Mouse (Mus musculus): ENCODE results near the gene Lrp6. TPM values are rescaled to one million over a fixed set of nuclear protein-coding genes. Genes with fewer than 3 reads are reported as not detected.

The Lrp6 gene
- polyA plus RNA-seq, 1 experiment from 2014 or later, result 14.6 TPM

- no peaks in the 10 kb centered on the region for H3K27me3 ChIP-seq (replicated peaks)
- H3K27ac ChIP-seq (replicated peaks), result no peak overlapping the region; the same call in 1 of the 2 replicates
- ATAC-seq (ENCODE audit: low FRiP score), result no peak
- no peaks in the 10 kb centered on the region for H3K36me3 ChIP-seq
- H3K4me1 ChIP-seq, result peaks cover 14% of the 10 kb centered on the region
- H3K4me3 ChIP-seq (replicated peaks), result no peak overlapping the region
- no peaks in the 10 kb centered on the region for H3K9me3 ChIP-seq (replicated peaks)
- no peak overlapping the region for H3K9ac ChIP-seq (replicated peaks)
- no peak overlapping the region for H3K4me2 ChIP-seq
- 39% methylated on average over 6 of the region's 6 CpGs for WGBS
Observed at GRCm38 (mm10) chr6:134527596-134528128, 39.1 kb downstream of the Lrp6 start.

DNA sequence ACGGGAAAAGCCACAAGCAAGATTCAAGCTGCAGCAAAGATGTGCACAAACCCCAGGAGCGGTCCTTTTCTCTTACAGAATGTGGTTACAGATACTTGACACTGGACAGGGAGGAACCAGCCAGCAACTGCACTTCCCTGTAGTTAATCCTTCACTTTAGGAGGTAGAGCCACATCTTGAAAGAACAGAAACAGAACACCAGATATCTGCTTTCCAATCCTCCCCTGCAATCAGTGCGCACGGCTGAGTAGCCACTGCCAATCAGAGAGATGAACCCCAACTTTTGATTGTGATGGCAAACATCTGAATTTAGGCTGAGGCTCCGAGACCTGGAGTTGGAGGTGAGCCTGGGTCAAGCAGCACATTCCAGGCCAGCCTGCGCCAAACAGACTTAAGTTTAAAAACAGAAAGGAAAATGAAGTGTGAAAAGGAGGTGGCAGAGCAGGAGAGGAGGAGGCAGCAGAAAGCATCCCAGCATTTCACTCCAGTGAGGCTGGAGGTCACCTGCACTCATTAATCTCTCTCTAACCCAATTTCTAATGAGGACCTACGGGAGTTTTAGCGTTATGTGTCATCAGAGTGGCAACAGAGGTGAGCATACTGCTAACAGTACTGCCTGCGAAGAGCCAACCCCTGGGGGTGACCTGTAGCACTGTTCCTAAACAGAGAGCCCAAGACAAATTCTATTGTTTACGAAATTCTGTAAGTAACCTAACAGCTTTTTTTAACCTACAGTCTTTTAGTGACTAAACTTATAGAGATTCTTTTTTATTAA, 39.8 kb downstream of the Lrp6 start:
- no peak overlapping the region for H3K9ac ChIP-seq (replicated peaks)
- H3K36me3 ChIP-seq, result no peaks in the 10 kb centered on the region
- no peak overlapping the region for H3K4me2 ChIP-seq
- peaks cover 14% of the 10 kb centered on the region for H3K4me1 ChIP-seq
- H3K27ac ChIP-seq (replicated peaks), result no peak overlapping the region
- H3K4me3 ChIP-seq (replicated peaks), result no peak overlapping the region
- 79% methylated on average over 10 of the region's 10 CpGs for WGBS
- no peaks in the 10 kb centered on the region for H3K9me3 ChIP-seq (replicated peaks)
- ATAC-seq (ENCODE audit: low FRiP score), result no peak
- no peaks in the 10 kb centered on the region for H3K27me3 ChIP-seq (replicated peaks)

DNA sequence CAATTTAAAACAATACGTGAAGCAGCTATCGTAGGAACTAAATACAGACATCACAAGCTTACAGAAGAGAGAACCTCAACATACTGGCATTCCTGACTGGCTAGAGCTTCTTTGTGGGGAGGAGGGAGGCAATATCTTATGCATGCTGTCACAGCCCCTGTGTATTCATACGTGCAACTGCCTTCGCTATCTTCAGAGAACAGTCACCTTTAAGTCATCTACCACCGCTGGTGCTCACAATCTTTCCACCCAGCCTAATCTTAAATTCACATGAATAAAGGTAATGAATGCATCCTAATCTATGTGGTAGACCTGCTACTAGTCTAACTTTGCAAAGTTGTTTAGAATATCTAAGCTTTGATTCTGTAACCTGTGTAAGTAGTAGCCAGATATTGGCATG, 40.5 kb downstream of the Lrp6 start:
- Histone ChIP-seq H3K9ac (replicated peaks) (no peak overlapping the region), H3K27ac (replicated peaks) (no peak overlapping the region), H3K27me3 (replicated peaks) (no peaks in the 10 kb centered on the region), H3K4me3 (replicated peaks) (no peak overlapping the region), H3K9me3 (replicated peaks) (no peaks in the 10 kb centered on the region), H3K4me1 (peaks cover 20% of the 10 kb centered on the region), H3K4me2 (no peak overlapping the region), H3K36me3 (no peaks in the 10 kb centered on the region)
- ATAC-seq (ENCODE audit: low FRiP score), result no peak
- WGBS, result 81% methylated on average over 5 of the region's 5 CpGs

DNA sequence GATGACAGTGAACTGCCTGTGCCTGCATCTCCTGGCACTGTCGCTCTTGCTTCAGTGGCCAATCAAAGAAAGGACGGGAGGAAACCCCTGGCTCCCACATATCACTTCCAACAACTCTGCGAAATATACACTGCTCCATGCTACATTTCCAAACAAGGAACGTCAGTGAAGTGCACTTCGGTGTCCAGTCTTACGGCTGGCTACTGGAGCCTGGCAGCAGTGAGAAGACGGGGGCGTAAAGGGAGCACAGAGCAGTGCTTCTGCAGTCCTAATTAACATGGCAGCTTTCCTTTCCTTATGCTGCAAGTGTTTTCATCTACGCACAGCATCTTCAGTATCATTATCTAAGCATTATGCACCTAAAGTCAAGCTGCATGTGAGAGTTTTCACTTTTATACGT, 45.4 kb downstream of the Lrp6 start:
- Histone ChIP-seq H3K9ac (replicated peaks) (no peak overlapping the region), H3K36me3 (no peaks in the 10 kb centered on the region), H3K27me3 (replicated peaks) (no peaks in the 10 kb centered on the region), H3K4me2 (peak overlapping the region; percentile 34), H3K27ac (replicated peaks) (peak overlapping the region; percentile 43), H3K9me3 (replicated peaks) (no peaks in the 10 kb centered on the region), H3K4me3 (replicated peaks) (no peak overlapping the region), H3K4me1 (peaks cover 24% of the 10 kb centered on the region)
- peak; percentile 36; the same call in 1 of the 2 replicates for ATAC-seq (ENCODE audit: low FRiP score)
- WGBS, result 38% methylated on average over 10 of the region's 10 CpGs

GRCm38 (mm10) chr6:134520821-134521220, 45.9 kb downstream of the Lrp6 start:
- Histone ChIP-seq H3K27ac (replicated peaks) (no peak overlapping the region), H3K4me1 (peaks cover 30% of the 10 kb centered on the region), H3K36me3 (no peaks in the 10 kb centered on the region), H3K27me3 (replicated peaks) (no peaks in the 10 kb centered on the region), H3K9ac (replicated peaks) (no peak overlapping the region), H3K4me2 (0 out of 2 replicates have a peak overlapping the region, but pooled peaks have one; percentile 34), H3K4me3 (replicated peaks) (no peak overlapping the region), H3K9me3 (replicated peaks) (no peaks in the 10 kb centered on the region)
- WGBS, result 40% methylated on average over 3 of the region's 3 CpGs
- peak; percentile 37; the same call in 1 of the 2 replicates for ATAC-seq (ENCODE audit: low FRiP score)

DNA sequence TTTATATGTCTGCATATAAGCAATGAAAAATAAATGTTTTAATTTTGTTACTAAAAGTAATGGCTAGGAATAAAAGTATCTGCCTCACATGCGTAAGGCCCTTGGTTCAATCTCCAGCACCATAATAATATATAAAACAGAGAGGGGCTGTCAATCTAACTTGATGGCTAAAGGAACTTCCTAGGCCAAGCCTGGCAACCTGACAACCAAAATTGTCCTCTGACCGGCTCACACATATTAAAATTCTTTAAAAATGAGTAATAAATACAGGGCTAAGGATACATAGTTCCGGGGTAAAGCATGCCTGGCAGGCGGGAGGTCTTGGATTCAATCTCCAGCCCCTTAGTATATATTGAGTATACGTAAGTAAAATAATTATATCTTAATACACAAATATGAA, 48.3 kb downstream of the Lrp6 start:
- Histone ChIP-seq H3K4me1 (peaks cover 30% of the 10 kb centered on the region), H3K4me3 (replicated peaks) (no peak overlapping the region), H3K9ac (replicated peaks) (no peak overlapping the region), H3K36me3 (no peaks in the 10 kb centered on the region), H3K9me3 (replicated peaks) (no peaks in the 10 kb centered on the region), H3K4me2 (no peak overlapping the region), H3K27me3 (replicated peaks) (no peaks in the 10 kb centered on the region), H3K27ac (replicated peaks) (no peak overlapping the region)
- ATAC-seq (ENCODE audit: low FRiP score), result no peak
- 89% methylated on average over 5 of the region's 5 CpGs for WGBS

GRCm38 (mm10) chr6:134517141-134517540, 49.6 kb downstream of the Lrp6 start:
- no peaks in the 10 kb centered on the region for H3K9me3 ChIP-seq (replicated peaks)
- no peak overlapping the region for H3K4me2 ChIP-seq
- ATAC-seq (ENCODE audit: low FRiP score), result no peak
- H3K4me3 ChIP-seq (replicated peaks), result no peak overlapping the region
- no peaks in the 10 kb centered on the region for H3K36me3 ChIP-seq
- no peak overlapping the region for H3K9ac ChIP-seq (replicated peaks)
- H3K27ac ChIP-seq (replicated peaks), result no peak overlapping the region
- H3K27me3 ChIP-seq (replicated peaks), result no peaks in the 10 kb centered on the region
- WGBS, result 64% methylated on average over 4 of the region's 4 CpGs
- peaks cover 38% of the 10 kb centered on the region for H3K4me1 ChIP-seq

GRCm38 (mm10) chr6:134515416-134515815, 51.3 kb downstream of the Lrp6 start:
- Histone ChIP-seq H3K9me3 (replicated peaks) (no peaks in the 10 kb centered on the region), H3K4me3 (replicated peaks) (no peak overlapping the region), H3K27ac (replicated peaks) (no peak overlapping the region), H3K27me3 (replicated peaks) (no peaks in the 10 kb centered on the region), H3K4me1 (peaks cover 31% of the 10 kb centered on the region), H3K4me2 (no peak overlapping the region), H3K9ac (replicated peaks) (no peak overlapping the region), H3K36me3 (no peaks in the 10 kb centered on the region)
- ATAC-seq (ENCODE audit: low FRiP score), result no peak
- WGBS, result 66% methylated on average over 4 of the region's 4 CpGs

DNA sequence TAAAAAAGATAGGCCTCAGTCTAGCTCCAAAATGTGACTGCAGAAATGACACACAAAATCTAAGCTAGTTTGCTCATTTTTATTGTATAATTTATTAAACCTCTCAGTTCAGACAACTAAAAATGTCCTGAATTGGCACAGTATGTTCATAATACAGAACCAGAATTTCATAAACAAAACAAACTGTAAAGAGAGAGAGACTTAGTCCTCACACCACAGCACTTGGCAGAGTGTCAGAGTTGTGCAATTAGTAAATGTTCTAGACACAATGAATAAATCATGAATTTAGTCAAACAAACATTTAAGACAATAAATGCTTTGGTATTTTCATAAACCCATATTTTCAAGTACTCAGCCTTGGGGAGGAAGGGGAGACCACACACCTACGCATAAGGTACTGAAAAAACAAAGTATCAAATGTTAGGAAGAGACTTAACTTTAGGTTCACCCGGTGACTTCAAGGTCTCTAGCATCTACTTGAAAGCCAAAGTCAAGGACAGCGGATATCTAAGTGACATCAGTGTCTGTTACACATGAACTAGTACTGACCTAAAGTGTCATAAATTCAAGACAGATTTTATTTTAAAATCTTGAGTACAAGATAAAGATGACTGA, 52.8 kb downstream of the Lrp6 start:
- Histone ChIP-seq H3K9ac (replicated peaks) (no peak overlapping the region), H3K27me3 (replicated peaks) (no peaks in the 10 kb centered on the region), H3K27ac (replicated peaks) (no peak overlapping the region), H3K4me2 (no peak overlapping the region), H3K4me3 (replicated peaks) (no peak overlapping the region), H3K4me1 (peaks cover 31% of the 10 kb centered on the region), H3K9me3 (replicated peaks) (no peaks in the 10 kb centered on the region), H3K36me3 (no peaks in the 10 kb centered on the region)
- WGBS, result 96% methylated on average over 3 of the region's 3 CpGs
- ATAC-seq (ENCODE audit: low FRiP score), result no peak

DNA sequence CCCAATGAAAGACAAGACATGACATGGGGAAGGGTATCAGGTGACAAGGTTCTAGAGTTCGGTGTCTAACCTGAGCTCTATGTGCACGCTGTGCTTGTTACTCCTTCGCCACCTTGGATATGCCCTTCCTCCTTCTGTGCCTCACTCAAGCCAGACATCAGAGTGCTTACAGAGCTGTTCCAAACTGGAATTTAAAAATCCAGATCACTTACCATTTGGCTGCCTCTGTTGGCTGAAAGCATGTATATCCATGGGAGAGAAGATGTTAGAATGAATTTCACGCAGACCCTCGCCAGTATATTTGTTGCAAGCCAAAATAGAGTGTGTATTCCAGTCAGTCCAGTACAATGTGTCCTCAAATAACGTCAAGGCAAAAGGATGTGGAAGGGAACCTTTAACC, 53.8 kb downstream of the Lrp6 start:
- Histone ChIP-seq H3K27ac (replicated peaks) (0 out of 2 replicates have a peak overlapping the region, but pooled peaks have one; percentile 23), H3K27me3 (replicated peaks) (no peaks in the 10 kb centered on the region), H3K4me2 (no peak overlapping the region), H3K9ac (replicated peaks) (no peak overlapping the region), H3K4me3 (replicated peaks) (no peak overlapping the region), H3K9me3 (replicated peaks) (no peaks in the 10 kb centered on the region), H3K36me3 (no peaks in the 10 kb centered on the region), H3K4me1 (peaks cover 31% of the 10 kb centered on the region)
- 82% methylated on average over 6 of the region's 6 CpGs for WGBS
- no peak for ATAC-seq (ENCODE audit: low FRiP score)

GRCm38 (mm10) chr6:134512478-134512877, 54.3 kb downstream of the Lrp6 start:
- 0 out of 2 replicates have a peak overlapping the region, but pooled peaks have one; percentile 23 for H3K27ac ChIP-seq (replicated peaks)
- H3K36me3 ChIP-seq, result peaks cover under 1% of the 10 kb centered on the region
- no peaks in the 10 kb centered on the region for H3K27me3 ChIP-seq (replicated peaks)
- peaks cover 31% of the 10 kb centered on the region for H3K4me1 ChIP-seq
- no peak overlapping the region for H3K4me3 ChIP-seq (replicated peaks)
- H3K4me2 ChIP-seq, result no peak overlapping the region
- 69% methylated on average over 2 of the region's 2 CpGs for WGBS
- no peak for ATAC-seq (ENCODE audit: low FRiP score)
- H3K9me3 ChIP-seq (replicated peaks), result no peaks in the 10 kb centered on the region
- H3K9ac ChIP-seq (replicated peaks), result no peak overlapping the region

DNA sequence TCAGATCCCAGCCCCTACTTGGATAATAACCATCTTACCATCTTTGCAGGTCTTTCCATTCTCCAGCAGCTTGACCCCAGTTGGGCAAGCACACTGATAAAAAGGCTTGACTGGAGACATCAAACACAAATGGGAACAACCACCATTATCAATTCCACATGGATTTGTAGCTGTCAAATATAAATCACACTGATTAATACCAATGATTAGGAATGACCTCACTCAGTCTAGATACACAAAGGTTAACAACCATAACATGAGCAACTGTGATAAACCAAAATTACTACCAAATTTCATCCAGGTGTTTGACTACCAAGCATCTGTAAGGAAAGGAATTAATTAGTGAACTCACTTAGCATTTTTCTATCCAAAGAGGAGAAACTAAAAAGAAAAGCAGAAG, 55.6 kb downstream of the Lrp6 start:
- ATAC-seq (ENCODE audit: low FRiP score), result no peak
- no peaks in the 10 kb centered on the region for H3K9me3 ChIP-seq (replicated peaks)
- H3K4me3 ChIP-seq (replicated peaks), result no peak overlapping the region
- no peak overlapping the region for H3K4me2 ChIP-seq
- H3K9ac ChIP-seq (replicated peaks), result no peak overlapping the region
- no peak overlapping the region for H3K27ac ChIP-seq (replicated peaks)
- peaks cover 11% of the 10 kb centered on the region for H3K36me3 ChIP-seq
- peaks cover 24% of the 10 kb centered on the region for H3K4me1 ChIP-seq
- H3K27me3 ChIP-seq (replicated peaks), result no peaks in the 10 kb centered on the region
